Mouse (Mus musculus): Measurements from ENCODE around the gene Gm36079. TPM values are rescaled to one million over a fixed set of nuclear protein-coding genes. Genes with fewer than 3 reads are reported as not detected.
"Not testable (repeated sequence)": the region's sequence is repeated elsewhere in the genome, so short reads cannot be mapped to it uniquely, and the experiment has no call there.

The Gm36079 gene
- polyA plus RNA-seq, 1 experiment from 2014 or later = not detected

DNA sequence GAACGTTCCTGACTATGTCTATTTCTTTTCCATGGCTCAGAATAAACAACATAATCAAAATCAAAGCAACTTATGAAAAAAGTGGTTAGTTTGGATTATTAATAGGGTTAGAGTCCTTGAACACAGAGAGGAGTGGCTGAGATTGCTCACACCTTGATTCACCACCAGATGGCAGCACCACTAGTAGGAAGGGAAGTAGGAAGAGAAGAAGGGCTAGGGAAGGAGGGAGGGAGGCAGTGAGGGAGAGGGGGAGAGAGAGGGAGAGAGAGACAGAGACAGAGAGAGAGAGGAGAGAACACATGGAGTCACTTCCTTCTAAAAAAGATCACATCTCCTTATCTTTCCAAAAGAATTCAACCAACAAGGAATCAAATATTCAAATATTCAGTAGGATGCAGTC, 14.3 kb upstream of the Gm36079 start:
- H3K9me3 ChIP-seq (replicated peaks; ENCODE audit: control insufficient read depth, low read length); H3K27ac ChIP-seq (ENCODE audit: low read depth, low read length); H3K36me3 ChIP-seq (ENCODE audit: control insufficient read depth, insufficient read depth, low read length); DNase-seq (ENCODE audit: low spot score); H3K9ac ChIP-seq (ENCODE audit: low read length); H3K27me3 ChIP-seq (replicated peaks; ENCODE audit: control insufficient read depth, insufficient read depth, low read length); H3K4me3 ChIP-seq (ENCODE audit: low read depth, low read length); H3K4me1 ChIP-seq (ENCODE audit: control insufficient read depth, insufficient read depth, low read length); H3K4me2 ChIP-seq (ENCODE audit: low read length): not testable (repeated sequence)
- WGBS = no CpG with 5 or more reads among the region's 1 CpGs
- peak; percentile 63; the same call in 1 of the 2 replicates for ATAC-seq

DNA sequence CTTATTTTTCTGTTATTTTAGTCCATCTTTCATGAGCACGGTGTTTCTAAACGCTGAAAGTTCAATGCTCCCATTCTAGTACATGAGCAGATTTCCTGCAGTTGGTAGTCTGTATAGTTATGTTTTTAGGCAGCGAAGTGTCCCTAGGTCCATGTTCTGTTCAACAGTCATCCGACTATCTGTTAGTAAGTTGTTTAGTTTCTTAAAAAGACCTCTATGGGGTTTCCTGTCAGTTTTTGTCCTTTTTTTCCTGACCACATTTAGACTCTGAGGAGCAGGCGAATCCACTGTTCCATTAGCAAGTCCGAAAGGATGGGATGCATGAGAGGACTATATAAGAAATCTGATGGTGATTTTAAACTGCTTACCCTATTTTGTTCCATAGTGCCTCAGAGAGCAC, 11.1 kb upstream of the Gm36079 start:
- H3K27ac ChIP-seq (ENCODE audit: low read depth, low read length); H3K4me2 ChIP-seq (ENCODE audit: low read length); H3K9ac ChIP-seq (ENCODE audit: low read length); H3K36me3 ChIP-seq (ENCODE audit: control insufficient read depth, insufficient read depth, low read length); H3K27me3 ChIP-seq (replicated peaks; ENCODE audit: control insufficient read depth, insufficient read depth, low read length); H3K9me3 ChIP-seq (replicated peaks; ENCODE audit: control insufficient read depth, low read length); ATAC-seq; H3K4me1 ChIP-seq (ENCODE audit: control insufficient read depth, insufficient read depth, low read length); H3K4me3 ChIP-seq (ENCODE audit: low read depth, low read length); DNase-seq (ENCODE audit: low spot score): not testable (repeated sequence)
- 4% methylated on average over 6 of the region's 6 CpGs for WGBS

DNA sequence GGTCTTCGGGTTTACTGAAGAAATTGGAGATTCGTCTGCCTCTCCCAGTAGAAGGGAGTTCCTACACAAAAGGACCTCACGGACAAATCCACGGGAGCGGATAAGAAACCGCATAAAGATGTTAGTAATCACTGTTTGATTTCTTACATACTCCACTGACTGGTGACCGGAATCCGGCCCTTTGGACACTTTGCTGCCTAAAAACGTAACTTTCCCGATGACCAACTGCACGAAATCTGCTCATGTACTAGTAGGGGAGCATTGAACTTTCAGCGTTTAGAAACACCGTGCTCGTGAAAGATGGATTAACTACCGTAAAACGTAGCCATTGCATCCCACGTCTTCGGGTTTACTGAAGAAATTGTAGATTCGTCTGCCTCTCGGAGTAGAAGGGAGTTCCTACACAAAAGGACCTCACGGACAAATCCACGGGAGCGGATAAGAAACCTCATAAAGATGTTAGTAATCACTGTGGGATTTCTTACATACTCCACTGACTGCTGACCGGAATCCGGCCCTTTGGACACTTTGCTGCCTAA, 9.8 kb upstream of the Gm36079 start:
- WGBS = under 1% methylated on average over 23 of the region's 25 CpGs
- not testable (repeated sequence) for ATAC-seq; H3K27me3 ChIP-seq (replicated peaks; ENCODE audit: control insufficient read depth, insufficient read depth, low read length); H3K9ac ChIP-seq (ENCODE audit: low read length); H3K4me3 ChIP-seq (ENCODE audit: low read depth, low read length); DNase-seq (ENCODE audit: low spot score); H3K4me2 ChIP-seq (ENCODE audit: low read length); H3K27ac ChIP-seq (ENCODE audit: low read depth, low read length); H3K36me3 ChIP-seq (ENCODE audit: control insufficient read depth, insufficient read depth, low read length); H3K9me3 ChIP-seq (replicated peaks; ENCODE audit: control insufficient read depth, low read length); H3K4me1 ChIP-seq (ENCODE audit: control insufficient read depth, insufficient read depth, low read length)

DNA sequence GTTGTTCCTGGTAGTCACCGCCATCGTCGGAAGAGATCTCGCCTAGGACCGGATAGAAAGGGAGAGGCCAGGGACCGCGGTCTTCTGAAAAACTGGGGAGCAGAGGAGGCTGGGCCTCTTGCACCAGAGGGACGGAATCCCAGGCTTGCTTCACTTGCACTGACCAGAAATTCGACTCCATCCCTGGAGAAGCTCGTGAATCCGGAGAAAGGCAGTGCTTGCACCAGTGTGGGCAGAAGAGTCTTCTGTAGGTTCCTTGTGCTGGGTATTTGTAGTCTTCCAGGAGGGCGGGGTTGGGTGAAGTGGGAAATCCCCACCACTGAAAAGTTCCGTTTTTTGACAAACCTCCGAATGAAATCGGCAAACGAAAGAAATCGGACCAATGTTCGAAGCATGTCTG, 8.3 kb upstream of the Gm36079 start:
- not testable (repeated sequence) for H3K27ac ChIP-seq (ENCODE audit: low read depth, low read length); H3K27me3 ChIP-seq (replicated peaks; ENCODE audit: control insufficient read depth, insufficient read depth, low read length); H3K36me3 ChIP-seq (ENCODE audit: control insufficient read depth, insufficient read depth, low read length); H3K4me2 ChIP-seq (ENCODE audit: low read length); H3K9ac ChIP-seq (ENCODE audit: low read length); H3K9me3 ChIP-seq (replicated peaks; ENCODE audit: control insufficient read depth, low read length); DNase-seq (ENCODE audit: low spot score); H3K4me3 ChIP-seq (ENCODE audit: low read depth, low read length); ATAC-seq; H3K4me1 ChIP-seq (ENCODE audit: control insufficient read depth, insufficient read depth, low read length)
- whole genome bisulfite sequencing = 0% methylated on average over 7 of the region's 18 CpGs

DNA sequence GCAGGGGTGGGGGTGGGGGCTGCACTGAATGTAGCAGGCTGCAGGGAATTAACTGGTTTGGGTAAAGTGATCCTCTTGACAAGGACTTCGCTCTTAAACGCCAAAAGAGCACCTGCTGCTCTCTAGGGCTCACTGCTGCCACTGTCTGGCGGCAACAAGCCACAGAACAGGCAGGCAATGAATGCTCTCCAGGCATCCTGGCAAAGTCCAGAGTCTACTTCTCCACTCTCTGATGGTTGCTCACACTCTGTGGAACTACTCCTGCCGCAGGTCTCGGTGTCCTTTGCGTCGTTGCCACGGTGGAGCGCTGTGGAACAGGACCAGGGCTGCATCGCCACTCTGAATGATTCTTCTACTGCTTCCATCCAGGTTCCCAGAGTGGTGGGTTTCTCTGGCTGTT, 7.8 kb upstream of the Gm36079 start:
- 0% methylated on average over 3 of the region's 10 CpGs for WGBS
- H3K36me3 ChIP-seq (ENCODE audit: control insufficient read depth, insufficient read depth, low read length); H3K27me3 ChIP-seq (replicated peaks; ENCODE audit: control insufficient read depth, insufficient read depth, low read length); H3K9ac ChIP-seq (ENCODE audit: low read length); H3K9me3 ChIP-seq (replicated peaks; ENCODE audit: control insufficient read depth, low read length); H3K4me1 ChIP-seq (ENCODE audit: control insufficient read depth, insufficient read depth, low read length); DNase-seq (ENCODE audit: low spot score); H3K4me2 ChIP-seq (ENCODE audit: low read length); H3K4me3 ChIP-seq (ENCODE audit: low read depth, low read length); H3K27ac ChIP-seq (ENCODE audit: low read depth, low read length): not testable (repeated sequence)
- peak; percentile 50; the same call in 1 of the 2 replicates for ATAC-seq

DNA sequence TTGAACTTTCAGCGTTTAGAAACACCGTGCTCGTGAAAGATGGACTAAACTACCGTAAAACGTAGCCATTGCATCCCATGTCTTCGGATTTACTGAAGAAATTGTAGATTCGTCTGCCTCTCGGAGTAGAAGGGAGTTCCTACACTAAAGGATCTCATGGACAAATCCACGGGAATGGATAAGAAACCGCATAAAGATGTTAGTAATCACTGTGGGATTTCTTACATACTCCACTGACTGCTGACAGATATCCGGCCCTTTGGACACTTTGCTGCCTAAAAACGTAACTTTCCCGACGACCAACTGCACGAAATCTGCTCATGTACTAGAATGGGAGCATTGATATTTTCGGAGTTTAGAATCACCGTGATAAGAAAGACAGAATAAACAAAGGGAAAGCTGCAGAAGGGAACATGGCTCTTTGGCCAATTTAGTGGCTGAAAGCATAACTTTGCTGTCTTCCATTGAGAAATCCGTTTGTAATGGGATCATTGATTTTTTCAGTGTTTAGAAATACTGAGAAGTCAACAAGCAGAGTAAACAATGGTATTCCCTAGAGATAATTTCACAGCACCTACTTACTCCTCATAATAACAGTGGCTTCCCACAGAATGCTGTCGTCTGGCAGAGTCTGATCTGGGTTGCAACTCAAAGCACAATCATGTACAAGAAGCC, 6.8 kb upstream of the Gm36079 start:
- H3K9ac ChIP-seq (ENCODE audit: low read length); ATAC-seq; H3K36me3 ChIP-seq (ENCODE audit: control insufficient read depth, insufficient read depth, low read length); H3K4me1 ChIP-seq (ENCODE audit: control insufficient read depth, insufficient read depth, low read length); H3K27me3 ChIP-seq (replicated peaks; ENCODE audit: control insufficient read depth, insufficient read depth, low read length); DNase-seq (ENCODE audit: low spot score); H3K9me3 ChIP-seq (replicated peaks; ENCODE audit: control insufficient read depth, low read length); H3K27ac ChIP-seq (ENCODE audit: low read depth, low read length); H3K4me3 ChIP-seq (ENCODE audit: low read depth, low read length); H3K4me2 ChIP-seq (ENCODE audit: low read length): not testable (repeated sequence)
- WGBS = under 1% methylated on average over 17 of the region's 19 CpGs

DNA sequence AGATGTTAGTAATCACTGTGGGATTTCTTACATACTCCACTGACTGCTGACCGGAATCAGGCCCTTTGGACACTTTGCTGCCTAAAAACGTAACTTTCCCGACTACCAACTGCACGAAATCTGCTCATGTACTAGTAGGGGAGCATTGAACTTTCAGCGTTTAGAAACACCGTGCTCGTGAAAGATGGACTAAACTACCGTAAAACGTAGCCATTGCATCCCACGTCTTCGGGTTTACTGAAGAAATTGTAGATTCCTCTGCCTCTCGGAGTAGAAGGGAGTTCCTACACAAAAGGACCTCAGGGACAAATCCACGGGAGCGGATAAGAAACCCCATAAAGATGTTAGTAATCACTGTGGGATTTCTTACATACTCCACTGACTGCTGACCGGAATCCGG, 4.9 kb upstream of the Gm36079 start:
- H3K9me3 ChIP-seq (replicated peaks; ENCODE audit: control insufficient read depth, low read length); DNase-seq (ENCODE audit: low spot score); H3K27ac ChIP-seq (ENCODE audit: low read depth, low read length); H3K27me3 ChIP-seq (replicated peaks; ENCODE audit: control insufficient read depth, insufficient read depth, low read length); ATAC-seq; H3K36me3 ChIP-seq (ENCODE audit: control insufficient read depth, insufficient read depth, low read length); H3K4me1 ChIP-seq (ENCODE audit: control insufficient read depth, insufficient read depth, low read length); H3K9ac ChIP-seq (ENCODE audit: low read length); H3K4me3 ChIP-seq (ENCODE audit: low read depth, low read length); H3K4me2 ChIP-seq (ENCODE audit: low read length): not testable (repeated sequence)
- under 1% methylated on average over 11 of the region's 16 CpGs for WGBS

DNA sequence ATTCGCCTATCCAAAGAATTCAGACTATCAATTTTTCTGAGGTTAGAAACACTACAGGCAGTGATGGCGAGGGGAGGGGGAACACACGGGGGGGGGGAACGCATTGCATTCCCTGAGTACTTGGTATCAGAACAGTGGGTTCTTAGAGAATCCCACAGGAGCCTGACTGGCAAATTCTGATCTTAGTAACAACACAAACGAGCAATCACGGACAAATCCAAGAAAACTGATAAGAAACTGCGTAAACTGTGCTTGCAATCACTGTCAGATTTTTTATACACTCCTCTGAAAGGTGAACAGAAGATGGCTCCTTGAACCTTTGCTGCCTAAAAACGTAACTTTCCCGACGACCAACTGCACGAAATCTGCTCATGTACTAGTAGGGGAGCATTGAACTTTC, 557 bp upstream of the Gm36079 start:
- not testable (repeated sequence) for H3K4me3 ChIP-seq (ENCODE audit: low read depth, low read length); H3K9ac ChIP-seq (ENCODE audit: low read length); H3K27me3 ChIP-seq (replicated peaks; ENCODE audit: control insufficient read depth, insufficient read depth, low read length); H3K4me2 ChIP-seq (ENCODE audit: low read length); H3K27ac ChIP-seq (ENCODE audit: low read depth, low read length); H3K36me3 ChIP-seq (ENCODE audit: control insufficient read depth, insufficient read depth, low read length); ATAC-seq; H3K9me3 ChIP-seq (replicated peaks; ENCODE audit: control insufficient read depth, low read length); H3K4me1 ChIP-seq (ENCODE audit: control insufficient read depth, insufficient read depth, low read length); DNase-seq (ENCODE audit: low spot score)
- under 1% methylated on average over 11 of the region's 11 CpGs for WGBS

DNA sequence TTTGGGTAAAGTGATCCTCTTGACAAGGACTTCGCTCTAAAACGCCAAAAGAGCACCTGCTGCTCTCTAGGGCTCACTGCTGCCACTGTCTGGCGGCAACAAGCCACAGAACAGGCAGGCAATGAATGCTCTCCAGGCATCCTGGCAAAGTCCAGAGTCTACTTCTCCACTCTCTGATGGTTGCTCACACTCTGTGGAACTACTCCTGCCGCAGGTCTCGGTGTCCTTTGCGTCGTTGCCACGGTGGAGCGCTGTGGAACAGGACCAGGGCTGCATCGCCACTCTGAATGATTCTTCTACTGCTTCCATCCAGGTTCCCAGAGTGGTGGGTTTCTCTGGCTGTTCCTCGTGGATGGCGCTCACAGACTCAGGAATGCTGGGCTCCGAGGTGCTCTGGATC, 438 bp downstream of the Gm36079 start:
- not testable (repeated sequence) for H3K9me3 ChIP-seq (replicated peaks; ENCODE audit: control insufficient read depth, low read length); H3K9ac ChIP-seq (ENCODE audit: low read length); H3K4me2 ChIP-seq (ENCODE audit: low read length); DNase-seq (ENCODE audit: low spot score); H3K36me3 ChIP-seq (ENCODE audit: control insufficient read depth, insufficient read depth, low read length); H3K27me3 ChIP-seq (replicated peaks; ENCODE audit: control insufficient read depth, insufficient read depth, low read length); H3K4me1 ChIP-seq (ENCODE audit: control insufficient read depth, insufficient read depth, low read length); H3K4me3 ChIP-seq (ENCODE audit: low read depth, low read length); H3K27ac ChIP-seq (ENCODE audit: low read depth, low read length)
- 0% methylated on average over 3 of the region's 13 CpGs for WGBS
- peak; percentile 75; the same call in 1 of the 2 replicates for ATAC-seq
